Mouse (Mus musculus) liver, adult 2 months (tissue): ENCODE measurements around the gene Zfp668. TPM values are rescaled to one million over a fixed set of nuclear protein-coding genes. Genes with fewer than 3 reads are reported as not detected.

Experiments
- DNase-seq: peaks from one replicate; pipeline ENCODE4 v3.0.0-alpha.2; 2011; ENCODE audit warnings: low read depth, low spot score; ENCODE audit errors: extremely low read depth
- H3K27ac ChIP-seq: fragments of 200-500 bp; replicated peaks from 2 replicates; pipeline ENCODE4 v1.5.1; 2012; ENCODE audit warnings: low read depth, mild to moderate bottlenecking, control low read depth, inconsistent platforms, low read length; ENCODE audit not compliant: insufficient read depth
- H3K27me3 ChIP-seq: fragments of 200-500 bp; 2 replicates; pipeline ENCODE4 v1.6.1; 2012; ENCODE audit warnings: mild to moderate bottlenecking, moderate library complexity, low read length, inconsistent platforms; ENCODE audit not compliant: control insufficient read depth, insufficient read depth
- H3K36me3 ChIP-seq: fragments of 200-500 bp; 2 replicates; pipeline ENCODE4 v1.6.1; 2012; ENCODE audit warnings: low read length, inconsistent platforms; ENCODE audit not compliant: control insufficient read depth, insufficient read depth
- H3K4me1 ChIP-seq: fragments of 200-500 bp; 2 replicates; pipeline ENCODE4 v1.6.1; 2011; ENCODE audit warnings: low read length; ENCODE audit not compliant: control insufficient read depth, insufficient read depth
- H3K4me3 ChIP-seq: fragments of 200-500 bp; 2 replicates; pipeline ENCODE4 v1.5.1; 2011; ENCODE audit warnings: low read depth, mild to moderate bottlenecking, control low read depth, low read length, moderate library complexity; ENCODE audit not compliant: insufficient read depth
- H3K79me2 ChIP-seq: fragments of 200-500 bp; 2 replicates; pipeline ENCODE4 v1.6.1; 2012; ENCODE audit warnings: inconsistent platforms, mild to moderate bottlenecking, low read length, moderate library complexity; ENCODE audit not compliant: control insufficient read depth, insufficient read depth
- H3K9ac ChIP-seq: fragments of 200-500 bp; 2 replicates; pipeline ENCODE4 v1.6.1; 2012; ENCODE audit warnings: low read depth, mild to moderate bottlenecking, control low read depth, inconsistent platforms, low read length
- CTCF ChIP-seq: fragments of 200-500 bp; IDR thresholded peaks from 2 replicates; pipeline ENCODE4 v1.5.1; 2011; ENCODE audit warnings: low read depth, low read length, control low read depth
- POLR2A ChIP-seq: fragments of 200-500 bp; IDR thresholded peaks from 2 replicates; pipeline ENCODE4 v1.6.1; 2011; ENCODE audit warnings: low read length, control low read depth; ENCODE audit not compliant: insufficient read depth; ENCODE audit errors: extremely low read depth
- WGBS: fragments of 180-500 bp; shearing (Covaris S2); methylation state at CpG from one replicate; pipeline ENCODE4 v1.1.7; 2018; 5-methylcytosine and 5-hydroxymethylcytosine counted together
- polyA plus RNA-seq: library from polyadenylated mRNA; depleted of rRNA; stranded (reverse); fragments of >200 nt; gene quantifications from 2 replicates; pipeline ENCODE4 v1.2.3, GENCODE M21; 2012
- total RNA-seq: library from RNA; depleted of rRNA; stranded (reverse); fragments of >200 nt; gene quantifications from 2 replicates; pipeline ENCODE4 v1.2.3, GENCODE M21; 2014

Zfp668 gene
- total and polyA plus RNA-seq, 2 experiments = 0.65 to 2.1 TPM

DNA sequence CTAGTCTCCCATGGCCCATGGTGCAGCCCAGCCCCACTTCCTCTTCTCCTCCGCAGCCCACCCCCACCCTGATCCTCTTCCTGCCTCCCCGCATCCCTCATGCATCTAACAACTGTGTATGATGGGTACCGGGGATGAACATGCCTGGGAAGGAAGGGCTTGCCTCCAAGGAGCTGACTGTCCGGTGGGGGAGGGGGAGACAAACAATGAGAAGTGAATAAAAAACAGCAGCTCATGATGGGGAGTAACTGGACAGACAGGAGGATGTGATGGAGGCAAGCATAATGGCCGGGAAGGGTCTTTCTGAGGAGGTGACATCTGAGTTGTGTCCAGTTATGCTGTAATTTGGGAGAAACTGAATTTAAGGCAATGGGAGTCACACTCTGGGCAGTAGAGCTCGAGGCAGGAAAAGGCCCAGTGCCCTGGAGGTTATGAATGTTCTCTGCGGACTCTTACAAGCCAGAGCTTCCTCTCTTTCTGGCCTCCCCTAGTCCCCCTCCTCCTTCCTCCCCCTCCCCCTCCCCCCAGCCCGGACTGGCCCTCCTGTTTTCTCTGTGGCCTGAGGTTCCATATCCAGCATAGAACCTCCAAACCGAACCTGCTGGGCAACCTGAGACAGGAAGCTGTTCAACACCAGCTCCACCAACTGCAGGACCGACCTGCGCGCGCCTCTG is 55.7 kb downstream of the Zfp668 start:
- no peak overlapping the region for H3K9ac ChIP-seq
- no peak overlapping the region for H3K4me3 ChIP-seq
- no peaks in the 10 kb centered on the region for H3K79me2 ChIP-seq
- H3K27ac ChIP-seq = no peak overlapping the region
- no peaks in the 10 kb centered on the region for H3K27me3 ChIP-seq
- no peak for DNase-seq
- H3K4me1 ChIP-seq = peaks cover 7% of the 10 kb centered on the region
- 75% methylated on average over 13 of the region's 13 CpGs for WGBS
- no peak for TF ChIP-seq CTCF
- no peak for TF ChIP-seq POLR2A
- H3K36me3 ChIP-seq = no peaks in the 10 kb centered on the region

DNA sequence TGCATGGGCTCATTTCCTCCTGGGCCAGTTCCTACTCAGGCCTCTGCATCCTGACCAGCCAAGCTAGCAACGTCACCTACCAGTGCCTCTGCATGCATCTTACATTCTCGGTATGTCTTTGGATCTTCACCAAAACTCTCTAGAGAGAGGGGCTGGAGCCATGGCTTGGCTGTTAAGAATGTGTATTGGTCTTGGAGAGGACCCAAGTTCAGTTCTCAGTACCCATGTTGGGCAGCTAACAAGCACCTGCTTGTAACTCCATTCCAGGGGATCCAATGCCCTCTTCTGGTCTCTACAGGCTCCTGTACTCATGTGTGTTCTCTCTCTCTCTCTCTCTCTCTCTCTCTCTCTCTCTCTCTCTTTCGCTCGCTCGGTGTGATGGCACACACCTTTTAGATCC is 58.9 kb downstream of the Zfp668 start:
- TF ChIP-seq POLR2A (no peak), CTCF (no peak)
- no peak overlapping the region for H3K9ac ChIP-seq
- no peaks in the 10 kb centered on the region for H3K27me3 ChIP-seq
- peak; percentile 53 for DNase-seq
- no peak overlapping the region for H3K27ac ChIP-seq
- peaks cover 22% of the 10 kb centered on the region for H3K4me1 ChIP-seq
- 78% methylated on average over 5 of the region's 5 CpGs for WGBS
- no peaks in the 10 kb centered on the region for H3K36me3 ChIP-seq
- no peak overlapping the region for H3K4me3 ChIP-seq
- no peaks in the 10 kb centered on the region for H3K79me2 ChIP-seq

DNA sequence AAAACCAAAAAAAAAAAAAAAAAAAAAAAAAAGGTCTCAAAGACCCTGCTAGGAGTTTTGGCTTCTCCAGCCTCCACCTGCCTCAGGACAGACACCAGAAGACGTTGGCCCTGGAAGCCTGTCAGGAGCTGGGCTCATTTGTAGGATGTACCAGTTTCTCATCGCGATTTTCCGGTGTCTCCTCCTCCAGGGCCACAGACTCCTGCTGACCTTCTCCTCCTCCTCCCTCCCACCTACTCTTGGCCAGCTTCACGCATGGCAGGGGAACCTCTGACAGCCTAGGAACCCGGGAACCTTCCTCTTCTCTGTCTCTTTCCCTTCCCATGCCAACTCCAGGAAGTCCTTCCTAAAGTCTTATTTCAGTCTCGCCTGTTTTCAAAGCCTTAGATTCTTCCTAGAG is 59.6 kb downstream of the Zfp668 start:
- 80% methylated on average over 7 of the region's 7 CpGs for WGBS
- Histone ChIP-seq H3K36me3 (no peaks in the 10 kb centered on the region), H3K4me3 (no peak overlapping the region), H3K79me2 (no peaks in the 10 kb centered on the region), H3K9ac (no peak overlapping the region), H3K4me1 (peaks cover 24% of the 10 kb centered on the region), H3K27ac (no peak overlapping the region), H3K27me3 (no peaks in the 10 kb centered on the region)
- no peak for DNase-seq
- TF ChIP-seq CTCF = no peak
- TF ChIP-seq POLR2A = no peak

DNA sequence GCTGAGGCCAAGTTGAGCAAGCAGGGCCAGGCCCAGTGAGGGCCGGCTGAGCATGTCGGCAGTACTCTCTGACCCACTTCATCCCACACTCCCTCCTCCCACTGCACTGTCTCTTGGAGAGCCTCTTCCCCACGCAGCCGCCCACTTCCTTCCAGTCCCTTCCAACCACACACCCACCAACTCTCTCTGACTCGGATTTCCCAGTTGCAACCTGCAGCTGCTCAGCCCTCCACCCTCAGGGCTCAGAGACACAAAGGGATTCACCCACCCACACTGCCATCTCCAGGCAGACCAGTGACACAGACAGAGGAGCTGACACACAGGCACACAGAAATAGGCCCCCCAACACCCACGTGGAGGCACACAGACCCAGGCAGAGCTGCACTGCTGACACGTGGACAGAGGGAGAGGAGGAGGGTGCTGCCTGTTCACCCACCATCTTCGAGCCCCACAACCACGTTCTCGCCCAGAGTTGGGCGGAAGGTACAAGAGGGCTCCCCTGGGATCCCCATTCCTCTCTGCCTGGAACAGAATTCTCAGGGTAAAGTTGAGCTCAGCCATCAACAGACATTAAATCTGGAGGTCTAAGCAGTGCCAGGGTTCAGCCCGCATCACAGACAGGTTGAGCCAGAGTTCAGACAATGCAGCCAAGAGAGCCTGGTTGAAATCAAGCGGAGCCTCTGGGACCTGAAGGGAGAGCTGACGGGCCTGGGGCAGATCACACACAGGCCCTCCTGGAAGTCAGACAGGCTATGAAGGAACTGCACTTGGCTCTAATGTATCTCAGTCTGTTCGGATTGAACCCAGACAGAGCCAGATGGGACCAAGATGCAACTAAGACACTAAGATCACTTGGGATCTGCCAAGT is 60.4 kb downstream of the Zfp668 start:
- 28% methylated on average over 15 of the region's 15 CpGs for WGBS
- DNase-seq = peak; percentile 78
- TF ChIP-seq POLR2A = 0 out of 2 replicates have a peak, but pooled peaks have one; percentile 13
- peak; percentile 79 for TF ChIP-seq CTCF
- Histone ChIP-seq H3K4me3 (no peak overlapping the region), H3K36me3 (no peaks in the 10 kb centered on the region), H3K27me3 (no peaks in the 10 kb centered on the region), H3K79me2 (no peaks in the 10 kb centered on the region), H3K27ac (peak overlapping the region; percentile 98), H3K4me1 (peaks cover 24% of the 10 kb centered on the region), H3K9ac (peak overlapping the region; percentile 25)

DNA sequence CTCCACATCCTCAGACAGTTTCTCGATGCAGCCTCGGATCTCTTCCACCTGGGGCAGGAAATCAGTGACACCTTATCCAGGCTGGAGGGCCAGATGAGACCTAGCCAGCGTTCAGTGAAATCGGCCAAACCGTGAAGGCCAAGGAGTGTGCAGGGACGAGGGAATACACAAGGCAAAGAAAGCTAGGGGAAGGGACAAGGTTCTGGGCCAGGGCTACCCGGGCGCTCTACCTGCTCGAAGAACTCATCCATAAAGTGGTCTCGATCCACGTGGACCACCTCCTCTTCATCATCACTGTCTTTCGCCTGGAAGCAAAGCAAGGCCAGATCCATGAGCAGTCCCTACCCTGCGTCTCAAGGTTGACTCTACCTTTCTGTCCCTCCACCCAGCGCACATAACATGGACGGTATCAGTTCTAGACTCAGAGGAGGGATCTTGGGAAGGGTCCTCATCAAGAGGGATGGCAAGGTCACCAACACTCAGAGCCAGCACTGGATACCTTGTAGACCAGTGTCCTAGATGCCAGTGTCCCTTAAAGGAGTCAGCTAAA is 61.4 kb downstream of the Zfp668 start:
- WGBS = 56% methylated on average over 15 of the region's 15 CpGs
- TF ChIP-seq CTCF = no peak
- TF ChIP-seq POLR2A = no peak
- Histone ChIP-seq H3K36me3 (no peaks in the 10 kb centered on the region), H3K79me2 (no peaks in the 10 kb centered on the region), H3K4me1 (peaks cover 29% of the 10 kb centered on the region), H3K27me3 (no peaks in the 10 kb centered on the region), H3K27ac (peak overlapping the region; percentile 98), H3K4me3 (no peak overlapping the region; the same call in 1 of the 2 replicates), H3K9ac (peak overlapping the region; percentile 23; the same call in 1 of the 2 replicates)
- DNase-seq = no peak
